Mouse (Mus musculus) ES-Bruce4 (cell line): Measurements from ENCODE around the gene Igf1r. TPM values are rescaled to one million over a fixed set of nuclear protein-coding genes. Genes with fewer than 3 reads are reported as not detected.
A peak's percentile ranks its signal among the peaks of the same experiment; 100 is the strongest.

Experiments used
- H3K27ac ChIP-seq: 2 replicates; pipeline ENCODE4 v1.5.1; 2012; ENCODE audit warnings: low read length, inconsistent platforms; ENCODE audit not compliant: insufficient read depth
- H3K27me3 ChIP-seq: 2 replicates; pipeline ENCODE4 v1.6.1; 2012; ENCODE audit warnings: mild to moderate bottlenecking, low read length, inconsistent platforms; ENCODE audit not compliant: control insufficient read depth, poor library complexity, insufficient read depth, severe bottlenecking
- H3K36me3 ChIP-seq: 2 replicates; pipeline ENCODE4 v1.6.1; 2012; ENCODE audit warnings: inconsistent platforms, mild to moderate bottlenecking, low read length, moderate library complexity; ENCODE audit not compliant: control insufficient read depth, poor library complexity, insufficient read depth, severe bottlenecking
- H3K4me1 ChIP-seq: one replicate; pipeline ENCODE4 v1.8.1; 2011; ENCODE audit warnings: low read length; ENCODE audit not compliant: control insufficient read depth, insufficient read depth
- H3K4me3 ChIP-seq: 2 replicates; pipeline ENCODE4 v1.5.1; 2011; ENCODE audit warnings: low read depth, mild to moderate bottlenecking, low read length
- H3K9ac ChIP-seq: 2 replicates; pipeline ENCODE4 v1.6.1; 2012; ENCODE audit warnings: low read depth, mild to moderate bottlenecking, inconsistent platforms; ENCODE audit not compliant: poor library complexity, severe bottlenecking
- H3K9me3 ChIP-seq: replicated peaks from 2 replicates; pipeline ENCODE4 v1.6.1; 2012; ENCODE audit warnings: mild to moderate bottlenecking, low read length, inconsistent platforms; ENCODE audit not compliant: control insufficient read depth, poor library complexity, insufficient read depth, severe bottlenecking
- CTCF ChIP-seq: IDR thresholded peaks from one replicate; pipeline ENCODE4 v1.8.1; 2011; ENCODE audit warnings: low read depth, low read length
- EP300 ChIP-seq: IDR thresholded peaks from 2 replicates; pipeline ENCODE4 v1.6.1; 2011; ENCODE audit warnings: low read depth, low read length; ENCODE audit not compliant: insufficient read depth
- POLR2A ChIP-seq: IDR thresholded peaks from one replicate; pipeline ENCODE4 v1.8.1; 2011; ENCODE audit warnings: low read length; ENCODE audit not compliant: insufficient read depth
- polyA plus RNA-seq: library from polyadenylated mRNA; stranded (reverse); fragments of >200 nt; gene quantifications from 2 replicates; pipeline ENCODE4 v1.2.4, GENCODE M21; 2011; ENCODE audit warnings: low read depth; ENCODE audit not compliant: missing spikeins, insufficient read depth, insufficient read length

Igf1r gene
- polyA plus RNA-seq, 1 experiment, result 58.4 TPM

DNA sequence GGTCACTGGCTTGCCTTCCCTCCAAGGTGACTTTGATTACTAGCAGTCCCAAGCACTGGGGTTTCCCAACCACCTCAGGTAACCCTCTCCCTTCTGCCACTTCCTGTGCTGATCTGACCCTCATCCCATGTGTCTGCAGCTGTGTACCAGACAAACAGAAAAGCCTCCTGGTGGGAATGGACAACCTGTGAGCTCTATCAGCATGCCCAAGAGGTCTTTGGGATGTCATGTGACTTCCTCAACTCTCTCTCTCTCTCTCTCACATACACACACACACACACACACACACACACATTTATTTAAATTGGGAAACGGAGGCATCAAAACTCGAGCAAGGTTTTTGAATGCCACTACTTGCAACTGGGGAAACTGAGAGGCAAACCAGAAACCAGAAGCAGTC lies 305.1 kb downstream of the Igf1r start:
- H3K27ac ChIP-seq, result peak overlapping the region; percentile 56; the same call in 1 of the 2 replicates

DNA sequence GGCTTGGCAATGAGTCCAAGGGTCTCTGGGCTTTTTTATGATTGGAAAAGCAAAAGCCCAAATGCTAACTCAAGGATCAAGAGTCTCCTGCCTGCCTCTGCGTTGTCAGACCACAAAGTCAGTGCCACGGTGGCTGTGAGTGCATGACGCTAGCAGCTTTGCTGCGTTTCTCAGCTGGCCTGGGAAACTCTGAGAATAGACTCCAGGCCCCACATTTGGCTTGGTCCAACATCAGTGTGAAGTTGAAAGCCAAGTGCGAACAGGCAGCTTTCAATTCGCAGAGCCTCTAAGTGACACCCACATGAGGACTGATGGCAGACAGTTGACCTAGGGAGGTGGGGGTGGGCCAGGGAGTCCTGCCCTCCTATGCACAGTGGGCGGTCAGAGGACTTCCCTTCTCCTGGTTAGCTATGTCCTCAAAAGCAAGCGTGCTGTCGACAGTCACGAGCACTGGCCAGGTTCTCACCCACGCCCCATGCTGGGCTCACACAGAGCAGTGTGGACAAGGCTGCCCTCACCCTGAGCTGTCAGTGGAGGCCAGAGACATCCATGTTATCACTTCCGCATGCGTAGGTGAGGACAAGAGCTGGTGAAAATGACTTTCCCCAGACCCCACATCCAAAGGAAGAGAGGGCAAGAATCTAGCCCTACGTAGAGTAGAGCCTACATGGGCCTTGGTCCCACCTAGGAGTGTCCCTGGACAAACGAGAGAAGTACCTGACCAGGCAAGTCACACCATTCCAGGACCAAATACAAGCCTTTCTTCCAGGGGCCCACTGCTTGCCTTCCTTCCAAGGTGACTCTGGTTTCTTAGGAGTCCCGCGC lies 305.9 kb downstream of the Igf1r start:
- Histone ChIP-seq H3K4me1 (peaks cover 11% of the 10 kb centered on the region), H3K9me3 (peaks cover 5% of the 10 kb centered on the region; the same call in 1 of the 2 replicates), H3K4me3 (no peak overlapping the region), H3K27me3 (no peaks in the 10 kb centered on the region), H3K27ac (peak overlapping the region; percentile 8; the same call in 1 of the 2 replicates), H3K9ac (peak overlapping the region; percentile 6; the same call in 1 of the 2 replicates), H3K36me3 (no peaks in the 10 kb centered on the region)
- 0 out of 2 replicates have a peak, but pooled peaks have one; percentile 49 for TF ChIP-seq EP300
- TF ChIP-seq CTCF, result no peak
- TF ChIP-seq POLR2A, result no peak

More for the DNA sequence above, 305.1 kb downstream of the Igf1r start:
- Histone ChIP-seq H3K9ac (no peak overlapping the region), H3K4me3 (no peak overlapping the region), H3K9me3 (peaks cover 5% of the 10 kb centered on the region; the same call in 1 of the 2 replicates), H3K36me3 (no peaks in the 10 kb centered on the region), H3K4me1 (peaks cover 9% of the 10 kb centered on the region), H3K27me3 (no peaks in the 10 kb centered on the region)
- TF ChIP-seq EP300 (0 out of 2 replicates have a peak, but pooled peaks have one; percentile 28), CTCF (no peak)

DNA sequence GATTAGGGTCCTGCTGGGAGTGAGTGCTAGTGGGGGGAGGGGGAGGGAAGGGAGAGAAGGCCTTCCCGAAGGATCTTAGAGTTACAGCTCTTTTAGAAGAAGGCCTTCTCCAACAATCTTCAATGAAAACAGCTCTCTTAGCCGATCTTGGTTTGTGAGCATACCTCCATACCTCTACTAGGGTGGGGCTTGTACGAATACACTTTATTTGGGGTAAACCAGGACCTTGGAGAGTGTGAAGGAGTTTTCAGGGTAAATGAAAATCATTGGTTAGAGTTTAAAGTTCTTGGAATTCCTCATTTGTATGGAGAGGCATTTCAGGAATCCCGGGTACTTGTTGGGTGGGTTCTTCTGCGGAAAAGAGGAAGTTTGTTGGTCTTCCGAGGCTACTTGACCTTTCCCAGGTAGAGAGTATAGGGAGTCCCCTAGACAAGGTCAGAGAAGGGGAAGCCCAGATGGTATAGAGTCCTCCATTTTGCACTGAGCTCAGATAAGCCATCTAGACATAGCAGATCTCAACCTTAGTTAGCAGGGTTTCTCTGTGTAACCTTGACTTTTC lies 307.0 kb downstream of the Igf1r start:
- Histone ChIP-seq H3K9ac (peak overlapping the region; percentile 6; the same call in 1 of the 2 replicates), H3K4me3 (no peak overlapping the region)

DNA sequence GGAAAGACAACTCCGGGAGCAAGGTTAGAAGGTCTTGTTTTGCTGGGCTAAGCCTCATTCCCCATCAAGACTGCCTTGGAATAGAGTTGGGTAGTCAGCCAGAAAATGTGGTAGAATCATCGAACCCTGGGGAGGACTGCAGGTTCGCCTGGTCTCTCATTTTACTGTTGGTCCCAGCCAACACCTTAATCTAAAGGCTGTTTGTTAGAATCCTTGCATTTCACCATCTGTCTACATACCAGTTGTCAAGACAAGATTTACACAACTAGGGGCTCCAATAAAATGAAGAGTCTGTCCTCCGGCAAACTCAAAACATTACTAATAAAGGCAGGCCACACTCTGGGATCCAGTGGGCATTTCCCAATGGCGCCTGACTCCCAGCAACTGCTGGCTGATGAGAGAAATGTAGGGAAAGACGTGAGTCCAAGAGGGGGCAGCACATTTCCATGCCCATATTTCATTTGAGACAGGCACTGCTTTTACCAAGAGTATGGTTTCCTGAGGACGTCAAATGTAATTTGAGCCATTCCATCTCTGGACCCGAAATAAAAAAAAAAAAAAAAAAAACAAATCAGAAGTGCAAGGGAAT lies 310.1 kb downstream of the Igf1r start:
- H3K9ac ChIP-seq, result no peak overlapping the region
- TF ChIP-seq EP300 (no peak), POLR2A (no peak), CTCF (no peak)
- H3K9me3 ChIP-seq, result peaks cover 5% of the 10 kb centered on the region; the same call in 1 of the 2 replicates
- H3K4me3 ChIP-seq, result no peak overlapping the region
- no peaks in the 10 kb centered on the region for H3K36me3 ChIP-seq
- no peaks in the 10 kb centered on the region for H3K27me3 ChIP-seq
- no peak overlapping the region for H3K27ac ChIP-seq
- H3K4me1 ChIP-seq, result peaks cover 8% of the 10 kb centered on the region

More for the DNA sequence above, 307.0 kb downstream of the Igf1r start:
- no peaks in the 10 kb centered on the region for H3K36me3 ChIP-seq
- no peak for TF ChIP-seq POLR2A
- TF ChIP-seq CTCF, result no peak
- TF ChIP-seq EP300, result no peak
- peak overlapping the region; percentile 92 for H3K27ac ChIP-seq
- no peaks in the 10 kb centered on the region for H3K27me3 ChIP-seq
- peaks cover 5% of the 10 kb centered on the region; the same call in 1 of the 2 replicates for H3K9me3 ChIP-seq
- peaks cover 11% of the 10 kb centered on the region for H3K4me1 ChIP-seq

DNA sequence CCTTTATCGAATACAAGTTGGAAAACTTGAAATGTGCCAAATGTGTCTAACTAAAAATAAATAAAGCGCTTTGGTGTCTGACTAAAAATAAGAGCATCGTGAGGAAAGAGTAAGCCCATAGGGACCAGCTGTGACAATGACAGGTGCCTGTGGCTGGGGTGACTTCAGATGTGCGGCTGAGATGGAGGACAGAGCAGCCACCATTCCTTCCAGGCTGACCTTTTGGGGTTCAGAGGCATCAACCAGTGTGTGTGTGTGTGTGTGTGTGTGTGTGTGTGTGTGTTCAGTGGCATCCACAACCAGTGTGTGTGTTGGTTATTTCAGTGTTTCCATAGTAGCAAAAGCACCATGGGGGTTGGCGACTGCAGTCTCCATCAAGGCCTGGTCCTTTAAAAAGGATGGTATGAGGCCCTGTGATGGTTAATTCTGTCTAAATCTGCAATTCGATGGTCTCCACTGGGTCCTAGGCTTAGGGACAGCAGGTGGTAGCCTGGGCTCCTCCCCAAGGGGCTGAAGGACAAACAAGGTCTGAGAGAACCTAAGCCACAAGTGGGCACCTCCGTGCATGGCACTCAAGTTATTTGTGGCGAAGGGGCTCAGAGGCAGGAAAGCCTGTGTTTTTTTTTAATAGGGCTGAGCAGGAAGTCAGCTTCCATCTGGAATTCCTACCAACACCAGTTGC lies 310.9 kb downstream of the Igf1r start:
- H3K4me1 ChIP-seq, result peaks cover 5% of the 10 kb centered on the region
- H3K27ac ChIP-seq, result no peak overlapping the region; the same call in 1 of the 2 replicates
- peaks cover 5% of the 10 kb centered on the region; the same call in 1 of the 2 replicates for H3K9me3 ChIP-seq
- H3K4me3 ChIP-seq, result peak overlapping the region; percentile 53
- H3K27me3 ChIP-seq, result no peaks in the 10 kb centered on the region
- peak overlapping the region; percentile 34 for H3K9ac ChIP-seq
- TF ChIP-seq POLR2A (no peak), CTCF (no peak), EP300 (no peak)
- no peaks in the 10 kb centered on the region for H3K36me3 ChIP-seq
